Mouse (Mus musculus): Measurements from ENCODE around the gene Zfp799.
"Not testable (repeated sequence)": the region's sequence is repeated elsewhere in the genome, so short reads cannot be mapped to it uniquely, and the experiment has no call there.

Gene Zfp799

GRCm38 (mm10) chr17:32829540-32830417 lies at the start of gene Zfp799:
Gene Zfp799 (minus strand): TSS chr17:32830261.
- peak; percentile 85 for DNase-seq (ENCODE audit: extremely low spot score)

GRCm38 (mm10) chr17:32878773-32879172 lies 48.7 kb upstream of the Zfp799 start:
- no peak for DNase-seq (ENCODE audit: extremely low spot score)

DNA sequence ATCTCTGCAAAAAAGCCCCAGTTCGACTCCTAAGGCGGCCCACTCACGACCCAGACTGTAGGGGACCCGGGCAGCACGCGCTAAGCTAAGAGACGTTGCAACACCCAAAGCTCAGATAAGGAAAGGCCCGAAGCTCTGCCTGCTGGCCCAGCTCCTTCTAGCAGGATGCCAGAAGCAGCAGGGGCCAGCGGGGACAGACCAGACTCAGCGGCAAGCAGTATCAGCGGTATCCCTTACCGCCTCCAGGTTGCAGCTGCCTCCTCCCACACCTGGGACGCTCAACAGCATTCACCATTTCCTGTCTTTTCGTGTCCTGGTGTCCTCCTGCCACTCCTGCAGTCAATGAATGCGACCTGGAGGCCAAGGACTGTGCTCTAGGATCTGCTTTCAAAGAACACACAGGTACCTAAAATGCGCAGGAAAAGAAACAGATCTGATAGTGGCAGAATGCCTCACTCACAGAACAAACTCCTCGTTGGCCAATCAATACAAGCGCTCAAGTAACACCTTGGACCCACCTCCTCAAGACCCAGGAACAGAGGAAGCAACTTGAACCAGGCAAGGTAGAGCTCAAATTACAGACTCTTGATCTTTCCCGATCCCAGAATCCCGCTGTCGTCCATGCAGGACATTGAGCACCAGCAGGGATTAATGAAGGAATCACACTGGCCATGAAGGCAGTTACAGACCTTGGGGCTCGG lies 47.6 kb upstream of the Zfp799 start:
- no peak for DNase-seq (ENCODE audit: extremely low spot score)

DNA sequence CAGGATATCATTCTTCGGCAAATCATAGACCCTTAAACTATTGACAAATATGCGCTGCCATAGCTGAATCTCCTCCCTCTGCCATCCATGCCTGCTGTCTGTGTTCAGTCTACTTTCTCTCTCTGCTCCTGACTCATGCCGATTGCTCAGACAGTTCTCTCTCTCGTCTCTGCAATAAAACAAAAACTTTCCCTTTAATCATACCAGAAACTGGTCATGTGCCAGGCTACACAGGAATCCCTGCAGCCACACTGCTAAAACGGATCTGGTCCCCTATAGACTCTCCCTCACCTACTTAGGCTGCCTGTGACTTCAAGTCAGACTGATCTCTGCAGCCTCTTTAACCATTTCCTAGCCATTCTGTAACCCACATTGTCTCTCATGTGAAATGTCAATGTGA lies 42.6 kb upstream of the Zfp799 start:
- no peak for DNase-seq (ENCODE audit: extremely low spot score)

GRCm38 (mm10) chr17:32872091-32872490 lies 42.0 kb upstream of the Zfp799 start:
- DNase-seq (ENCODE audit: extremely low spot score) = no peak

- DNase-seq (ENCODE audit: extremely low spot score) = no peak
Measured at GRCm38 (mm10) chr17:32871483-32871882, 41.4 kb upstream of the Zfp799 start.

GRCm38 (mm10) chr17:32867266-32867665 lies 37.2 kb upstream of the Zfp799 start:
- DNase-seq (ENCODE audit: extremely low spot score) = not testable (repeated sequence)

DNA sequence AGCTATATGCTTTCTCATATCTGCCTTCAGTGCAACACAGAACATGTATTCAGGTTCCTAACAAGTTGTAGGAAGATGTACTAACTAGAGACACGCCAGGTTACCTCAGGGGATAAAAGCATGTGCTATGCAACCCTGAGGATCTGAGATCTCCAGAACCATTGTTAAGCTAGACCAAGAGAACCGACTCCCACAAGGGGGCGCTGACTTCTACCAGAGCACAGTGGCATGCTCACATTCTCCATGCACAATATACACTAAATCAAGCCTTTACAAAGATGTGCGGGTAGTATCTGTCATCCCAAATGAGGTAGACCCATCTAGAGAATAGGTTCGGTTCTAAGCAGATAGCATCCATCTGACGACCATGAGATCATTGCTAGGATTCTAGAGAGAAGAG lies 26.7 kb upstream of the Zfp799 start:
- not testable (repeated sequence) for DNase-seq (ENCODE audit: extremely low spot score)

GRCm38 (mm10) chr17:32851581-32851980 lies 21.5 kb upstream of the Zfp799 start:
- DNase-seq (ENCODE audit: extremely low spot score) = peak; percentile 25

- DNase-seq (ENCODE audit: extremely low spot score) = peak; percentile 1
Measured at GRCm38 (mm10) chr17:32841388-32841787, 11.3 kb upstream of the Zfp799 start.

GRCm38 (mm10) chr17:32839083-32839802 lies 9.2 kb upstream of the Zfp799 start:
- peak; percentile 11 for DNase-seq (ENCODE audit: extremely low spot score)

- no peak for DNase-seq (ENCODE audit: extremely low spot score)
Measured at GRCm38 (mm10) chr17:32830418-32830782, 339 bp upstream of the Zfp799 start.

DNA sequence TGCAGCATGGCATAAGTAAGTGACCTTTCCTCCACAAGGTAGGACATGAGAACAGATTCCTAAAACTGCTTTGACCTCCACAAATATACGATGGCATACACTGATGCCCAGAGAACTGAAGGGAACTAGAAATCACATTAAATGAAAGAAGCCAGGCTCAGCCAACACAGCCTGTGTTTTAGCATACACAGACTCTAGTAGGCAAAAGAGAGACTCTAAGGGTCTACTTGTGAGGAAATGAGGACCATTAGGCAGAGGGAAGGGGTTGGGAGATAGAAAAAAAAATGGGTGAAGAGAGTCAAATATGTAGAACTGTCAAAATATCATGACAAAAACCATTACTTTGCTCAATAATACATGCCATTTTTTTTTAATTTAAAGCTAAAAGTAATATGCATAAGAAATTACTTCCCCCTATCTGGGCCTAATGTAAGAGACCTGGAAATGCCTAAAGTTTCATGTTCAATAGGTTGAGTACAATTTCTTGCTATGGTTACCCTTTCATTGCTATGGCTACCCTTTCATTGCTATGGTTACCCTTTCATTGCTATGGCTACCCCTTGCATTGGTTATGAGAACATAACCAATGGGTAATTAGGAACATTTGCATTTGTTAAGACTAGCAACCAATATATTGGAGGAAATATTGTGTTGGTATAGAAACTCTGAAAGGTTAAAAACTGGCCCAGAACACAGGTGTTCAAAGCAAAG lies 13.8 kb downstream of the Zfp799 start:
- peak; percentile 10 for DNase-seq (ENCODE audit: extremely low spot score)

GRCm38 (mm10) chr17:32814136-32814535 lies 15.9 kb downstream of the Zfp799 start:
- DNase-seq (ENCODE audit: extremely low spot score) = no peak

- DNase-seq (ENCODE audit: extremely low spot score) = no peak
Measured at GRCm38 (mm10) chr17:32810648-32811047, 19.4 kb downstream of the Zfp799 start.

DNA sequence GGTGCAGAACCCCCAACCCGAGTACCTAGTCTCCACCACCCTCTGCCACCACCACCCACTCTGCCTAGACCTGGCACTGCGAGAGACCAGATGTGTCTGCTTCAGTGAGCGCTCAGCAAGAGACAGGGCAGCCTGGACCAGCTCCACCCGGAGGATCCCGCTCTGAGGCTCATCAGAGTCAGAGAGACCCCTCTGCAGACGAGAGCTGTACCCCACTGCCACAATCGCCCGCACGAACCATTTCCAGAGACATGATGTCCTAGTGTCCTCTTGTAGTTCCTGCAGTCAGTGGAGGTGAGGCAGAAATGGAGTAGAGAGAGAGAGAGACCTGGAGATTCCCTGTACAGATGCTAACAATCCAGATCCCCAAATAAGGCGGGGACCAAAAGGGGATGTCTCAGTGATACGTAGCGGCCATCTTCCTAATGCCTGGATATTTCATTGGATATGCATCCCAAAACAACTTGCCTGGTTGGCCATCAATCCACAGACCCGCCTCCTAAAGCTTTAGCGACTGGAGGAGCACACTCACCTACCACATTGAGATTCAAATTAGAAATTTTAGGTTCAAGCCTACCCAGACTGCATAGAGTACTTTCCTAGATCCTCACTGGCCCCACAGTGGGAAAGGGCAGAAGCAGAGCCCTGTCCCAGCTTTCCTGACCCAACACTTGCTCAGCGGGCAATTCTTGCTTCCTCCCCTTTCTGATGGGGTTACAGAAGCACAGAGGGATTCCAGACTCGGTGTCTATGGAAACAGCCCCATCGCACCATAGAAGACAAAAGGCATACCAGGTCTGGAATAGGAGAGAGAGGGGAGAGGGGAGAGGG lies 20.3 kb downstream of the Zfp799 start, which contains the start of gene Zfp811:
Gene Zfp811, minus strand, starts transcription at position 388 of the 831 bp plus-strand sequence.
- peak; percentile 82 for DNase-seq (ENCODE audit: extremely low spot score)

- peak; percentile 29 for DNase-seq (ENCODE audit: extremely low spot score)
Measured at GRCm38 (mm10) chr17:32808921-32809320, 21.1 kb downstream of the Zfp799 start.

DNA sequence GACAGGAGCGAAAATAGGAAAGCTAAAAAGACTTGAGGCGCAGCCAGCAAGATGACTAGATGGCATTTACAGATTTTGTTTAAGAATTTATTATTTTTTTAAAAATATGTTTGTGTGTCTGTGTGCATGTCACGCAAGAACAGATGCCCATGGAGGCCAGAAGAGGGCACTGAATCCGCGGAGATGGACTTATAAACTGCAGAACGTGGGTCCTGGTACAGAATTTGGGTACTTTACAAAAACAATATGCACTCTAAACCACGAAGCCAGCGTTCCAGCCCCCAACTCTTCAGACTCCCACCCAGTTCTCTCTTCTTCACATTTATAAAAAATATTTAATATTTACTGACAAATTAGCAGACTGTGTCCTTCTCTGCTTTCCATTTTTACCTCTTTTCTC lies 40.8 kb downstream of the Zfp799 start:
- DNase-seq (ENCODE audit: extremely low spot score) = no peak

DNA sequence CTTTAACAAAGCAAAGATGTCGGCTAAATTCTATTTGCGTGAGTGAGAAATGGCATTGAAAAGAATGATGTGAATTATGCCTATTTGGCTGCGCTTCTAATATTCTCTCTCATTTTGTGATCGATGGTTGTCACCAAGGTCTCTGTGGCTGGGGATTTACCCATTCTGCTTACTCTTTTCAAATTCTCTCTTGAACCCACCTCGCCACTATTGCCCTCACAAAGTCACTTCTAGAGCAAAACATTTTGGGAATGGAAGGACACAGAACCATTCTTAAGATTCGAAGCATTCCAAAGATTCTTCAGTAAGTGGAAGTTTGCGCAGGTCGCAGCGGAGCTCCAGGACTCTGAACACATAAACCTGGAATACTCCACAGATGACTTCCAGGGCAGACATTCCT lies 41.5 kb downstream of the Zfp799 start:
- peak; percentile 20 for DNase-seq (ENCODE audit: extremely low spot score)

GRCm38 (mm10) chr17:32788094-32788559 lies 41.9 kb downstream of the Zfp799 start, which contains the start of gene Zfp871:
Gene Zfp871 (minus strand): TSS chr17:32788287.
- DNase-seq (ENCODE audit: extremely low spot score) = peak; percentile 87
